Mouse (Mus musculus) CD4-positive naive resting alpha-beta T cell, adult 76 days (primary cell): ENCODE data around the gene Arrdc3. TPM values are rescaled to one million over a fixed set of nuclear protein-coding genes. Genes with fewer than 3 reads are reported as not detected.

ENCODE experiments used
- total RNA-seq: library from RNA; stranded (reverse); gene quantifications from one replicate; pipeline ENCODE4 v1.2.4, GENCODE M21; 2023

Gene Arrdc3
- total RNA-seq: 41.8 TPM

GRCm38 (mm10) chr13:80883190-80883589 lies at the start of gene Arrdc3:
Gene Arrdc3, plus strand, starts transcription at chr13:80883384.

